Mouse (Mus musculus) MEL (cell line): Measurements from ENCODE around the gene Zic4. TPM values are rescaled to one million over a fixed set of nuclear protein-coding genes. Genes with fewer than 3 reads are reported as not detected.

ENCODE experiments used
- DNase-seq: peaks from one replicate; pipeline ENCODE4 v3.0.0; 2011; ENCODE audit warnings: low read depth, low spot score
- H3K27ac ChIP-seq: 2 replicates; pipeline ENCODE4 v1.5.1; 2012; ENCODE audit warnings: low read depth, mild to moderate bottlenecking, control low read depth, low read length, moderate library complexity; ENCODE audit not compliant: control insufficient read depth
- H3K27me3 ChIP-seq, 2 experiments: fragments of 150-350 bp in 1 of 2; sonication (generic) in 1 of 2; 2 replicates each; pipeline ENCODE4 v1.6.1; 2012; ENCODE audit warnings: low read length in 2 of 2, mild to moderate bottlenecking in 2 of 2, improper control_type of control experiment in 1 of 2, moderate library complexity in 1 of 2; ENCODE audit not compliant: insufficient read depth in 2 of 2, control insufficient read depth in 1 of 2
- H3K36me3 ChIP-seq, 2 experiments: 2 replicates each; pipeline ENCODE4 v1.6.1; 2012 to 2014; ENCODE audit warnings: low read length in 2 of 2, improper control_type of control experiment in 1 of 2, inconsistent platforms in 1 of 2, mild to moderate bottlenecking in 1 of 2; ENCODE audit not compliant: insufficient read depth in 2 of 2, control insufficient read depth in 1 of 2
- H3K4me1 ChIP-seq, 2 experiments: fragments of 150-350 bp in 1 of 2; sonication (generic) in 1 of 2; 2 replicates each; pipeline ENCODE4 v1.6.1; 2012; ENCODE audit warnings: low read length in 2 of 2, improper control_type of control experiment in 1 of 2, mild to moderate bottlenecking in 1 of 2; ENCODE audit not compliant: insufficient read depth in 2 of 2, control insufficient read depth in 1 of 2
- H3K4me3 ChIP-seq, 2 experiments: fragments of 150-350 bp in 1 of 2; sonication (generic) in 1 of 2; 2 replicates each; pipeline ENCODE4 v1.5.1; 2012; ENCODE audit warnings: low read depth in 2 of 2, low read length in 2 of 2, mild to moderate bottlenecking in 2 of 2, moderate library complexity in 2 of 2, control low read depth in 1 of 2, improper control_type of control experiment in 1 of 2; ENCODE audit not compliant: control insufficient read depth in 1 of 2, insufficient read depth in 1 of 2
- H3K79me2 ChIP-seq: 2 replicates; pipeline ENCODE4 v1.6.1; 2012; ENCODE audit warnings: mild to moderate bottlenecking, low read length, moderate library complexity; ENCODE audit not compliant: control insufficient read depth, poor library complexity, insufficient read depth
- H3K9ac ChIP-seq: 2 replicates; pipeline ENCODE4 v1.6.1; 2012; ENCODE audit warnings: low read depth, mild to moderate bottlenecking, control low read depth, low read length, moderate library complexity; ENCODE audit not compliant: control insufficient read depth, poor library complexity, severe bottlenecking
- H3K9me3 ChIP-seq: fragments of 150-350 bp; sonication (generic); replicated peaks from 2 replicates; pipeline ENCODE4 v1.6.1; 2012; ENCODE audit warnings: mild to moderate bottlenecking, low read length, improper control_type of control experiment, moderate library complexity; ENCODE audit not compliant: insufficient read depth
- BHLHE40 ChIP-seq: IDR thresholded peaks from 2 replicates; pipeline ENCODE4 v1.6.1; 2012; ENCODE audit warnings: low read depth, mild to moderate bottlenecking, inconsistent platforms, low read length, improper control_type of control experiment, borderline replicate concordance
- CHD1 ChIP-seq: IDR thresholded peaks from 2 replicates; pipeline ENCODE4 v1.6.1; 2012; ENCODE audit warnings: low read depth, mild to moderate bottlenecking, inconsistent platforms, low read length, improper control_type of control experiment
- CHD2 ChIP-seq: IDR thresholded peaks from 2 replicates; pipeline ENCODE4 v1.6.1; 2011; ENCODE audit warnings: low read length, improper control_type of control experiment
- E2F4 ChIP-seq: IDR thresholded peaks from 2 replicates; pipeline ENCODE4 v1.6.1; 2011; ENCODE audit warnings: low read depth, low read length, improper control_type of control experiment, borderline replicate concordance
- ELF1 ChIP-seq: IDR thresholded peaks from 2 replicates; pipeline ENCODE4 v1.6.1; 2014; ENCODE audit warnings: low read depth, mild to moderate bottlenecking, inconsistent platforms, low read length, improper control_type of control experiment, moderate library complexity
- ETS1 ChIP-seq: IDR thresholded peaks from 2 replicates; pipeline ENCODE4 v1.6.1; 2012; ENCODE audit warnings: low read depth, mild to moderate bottlenecking, inconsistent platforms, low read length, improper control_type of control experiment, moderate library complexity
- GABPA ChIP-seq: IDR thresholded peaks from 2 replicates; pipeline ENCODE4 v1.6.1; 2012; ENCODE audit warnings: low read depth, mild to moderate bottlenecking, inconsistent platforms, low read length, improper control_type of control experiment, moderate library complexity
- GATA1 ChIP-seq: IDR thresholded peaks from 2 replicates; pipeline ENCODE4 v1.6.1; 2011; ENCODE audit warnings: low read depth, low read length, improper control_type of control experiment
- HCFC1 ChIP-seq: IDR thresholded peaks from 2 replicates; pipeline ENCODE4 v1.6.1; 2012; ENCODE audit warnings: low read depth, mild to moderate bottlenecking, inconsistent platforms, low read length, improper control_type of control experiment, moderate library complexity
- JUND ChIP-seq: IDR thresholded peaks from 2 replicates; pipeline ENCODE4 v1.6.1; 2011; ENCODE audit warnings: low read depth, mild to moderate bottlenecking, improper control_type of control experiment, low read length
- MAFK ChIP-seq: IDR thresholded peaks from 2 replicates; pipeline ENCODE4 v1.6.1; 2011; ENCODE audit warnings: low read depth, mild to moderate bottlenecking, low read length, improper control_type of control experiment, borderline replicate concordance
- MEF2A ChIP-seq: IDR thresholded peaks from 2 replicates; pipeline ENCODE4 v1.6.1; 2014; ENCODE audit warnings: low read depth, mild to moderate bottlenecking, inconsistent platforms, low read length, improper control_type of control experiment; ENCODE audit not compliant: poor library complexity, insufficient replicate concordance, severe bottlenecking; ENCODE audit errors: extremely low read depth
- MXI1 ChIP-seq: IDR thresholded peaks from 2 replicates; pipeline ENCODE4 v1.6.1; 2011; ENCODE audit warnings: mild to moderate bottlenecking, low read depth, low read length, improper control_type of control experiment
- MYC ChIP-seq: IDR thresholded peaks from 2 replicates; pipeline ENCODE4 v1.6.1; 2011; ENCODE audit warnings: low read depth, mild to moderate bottlenecking, low read length, improper control_type of control experiment, moderate library complexity
- NELFE ChIP-seq: IDR thresholded peaks from 2 replicates; pipeline ENCODE4 v1.6.1; 2011; ENCODE audit warnings: low read depth, low read length, improper control_type of control experiment
- NRF1 ChIP-seq: IDR thresholded peaks from 2 replicates; pipeline ENCODE4 v1.6.1; 2014; ENCODE audit warnings: low read depth, mild to moderate bottlenecking, inconsistent platforms, low read length, improper control_type of control experiment, moderate library complexity; ENCODE audit not compliant: poor library complexity, insufficient read depth, severe bottlenecking
- POLR2AphosphoS2 ChIP-seq: IDR thresholded peaks from 2 replicates; pipeline ENCODE4 v1.6.1; 2011; ENCODE audit warnings: low read length, improper control_type of control experiment
- RAD21 ChIP-seq: IDR thresholded peaks from 2 replicates; pipeline ENCODE4 v1.6.1; 2011; ENCODE audit warnings: mild to moderate bottlenecking, low read depth, low read length, improper control_type of control experiment
- RCOR1 ChIP-seq: IDR thresholded peaks from 2 replicates; pipeline ENCODE4 v1.6.1; 2012; ENCODE audit warnings: low read depth, mild to moderate bottlenecking, inconsistent platforms, low read length, improper control_type of control experiment
- SMC3 ChIP-seq: IDR thresholded peaks from 2 replicates; pipeline ENCODE4 v1.6.1; 2011; ENCODE audit warnings: low read depth, low read length, improper control_type of control experiment
- TAL1 ChIP-seq: IDR thresholded peaks from 2 replicates; pipeline ENCODE4 v1.6.1; 2012; ENCODE audit warnings: mild to moderate bottlenecking, inconsistent platforms, low read length, moderate library complexity, mixed read lengths
- USF1 ChIP-seq: IDR thresholded peaks from 2 replicates; pipeline ENCODE4 v1.6.1; 2014; ENCODE audit warnings: low read depth, mild to moderate bottlenecking, inconsistent platforms, low read length, improper control_type of control experiment, moderate library complexity
- ZKSCAN1 ChIP-seq: IDR thresholded peaks from 2 replicates; pipeline ENCODE4 v1.6.1; 2012; ENCODE audit warnings: low read depth, mild to moderate bottlenecking, inconsistent platforms, low read length, improper control_type of control experiment, moderate library complexity
- ZMIZ1 ChIP-seq: IDR thresholded peaks from 2 replicates; pipeline ENCODE4 v1.6.1; 2012; ENCODE audit warnings: low read depth, mild to moderate bottlenecking, inconsistent platforms, low read length, improper control_type of control experiment, moderate library complexity
- polyA plus RNA-seq, 2 experiments: library from polyadenylated mRNA; stranded (reverse) in 1 of 2; unstranded in 1 of 2; fragments of >175 nt in 1 of 2; fragments of >200 nt in 1 of 2; gene quantifications; 2 replicates each; pipeline versions ENCODE4 v1.2.1 to v1.2.4; 2012; ENCODE audit warnings: low replicate concordance in 2 of 2, low read depth in 1 of 2; ENCODE audit not compliant: insufficient read length in 2 of 2, insufficient read depth in 1 of 2, missing spikeins in 1 of 2
- total RNA-seq: library from RNA; depleted of rRNA; stranded (reverse); fragments of 300-350 nt; gene quantifications from 2 replicates; pipeline ENCODE4 v1.2.3, GENCODE M21; 2012

The Zic4 gene
- total and polyA plus RNA-seq, 3 experiments = not detected

GRCm38 (mm10) chr9:91348746-91349145, 13.5 kb upstream of the Zic4 start:
- Histone ChIP-seq H3K9ac (no peak overlapping the region), H3K27ac (no peak overlapping the region), H3K4me1 (no peaks in the 10 kb centered on the region), H3K79me2 (no peaks in the 10 kb centered on the region), H3K36me3 (no peaks in the 10 kb centered on the region), H3K4me3 (no peak overlapping the region), H3K9me3 (no peaks in the 10 kb centered on the region), H3K27me3 (no peaks in the 10 kb centered on the region)
- TF ChIP-seq NELFE = no peak
- no peak for TF ChIP-seq CHD2
- TF ChIP-seq HCFC1 = no peak
- no peak for TF ChIP-seq RCOR1
- TF ChIP-seq CHD1 = no peak
- TF ChIP-seq BHLHE40 = no peak
- TF ChIP-seq MEF2A = no peak
- TF ChIP-seq E2F4 = no peak
- TF ChIP-seq GABPA = no peak
- DNase-seq = no peak

- TF ChIP-seq E2F4 (no peak), USF1 (no peak), HCFC1 (no peak), GABPA (no peak), POLR2AphosphoS2 (no peak), CHD1 (no peak), MXI1 (no peak), MEF2A (no peak)
- no peak for DNase-seq
- Histone ChIP-seq H3K79me2 (no peaks in the 10 kb centered on the region), H3K27ac (no peak overlapping the region), H3K27me3 (no peaks in the 10 kb centered on the region), H3K4me3 (no peak overlapping the region), H3K36me3 (no peaks in the 10 kb centered on the region), H3K4me1 (no peaks in the 10 kb centered on the region), H3K9me3 (no peaks in the 10 kb centered on the region), H3K9ac (no peak overlapping the region)
These were observed 11.9 kb upstream of the Zic4 start for GRCm38 (mm10) chr9:91350211-91350791.

- no peaks in the 10 kb centered on the region for H3K9me3 ChIP-seq
- H3K79me2 ChIP-seq = no peaks in the 10 kb centered on the region
- no peak overlapping the region for H3K4me3 ChIP-seq
- H3K27ac ChIP-seq = no peak overlapping the region
- no peak for TF ChIP-seq SMC3
- no peak for TF ChIP-seq ELF1
- no peak for TF ChIP-seq ZKSCAN1
- TF ChIP-seq MAFK = no peak
- TF ChIP-seq USF1 = no peak
- TF ChIP-seq TAL1 = no peak
- no peak for TF ChIP-seq NRF1
- TF ChIP-seq GATA1 = no peak
- TF ChIP-seq MEF2A = no peak
- no peak for TF ChIP-seq GABPA
- no peak for TF ChIP-seq ETS1
- no peak for TF ChIP-seq ZMIZ1
- TF ChIP-seq MYC = no peak
- TF ChIP-seq JUND = no peak
- no peak for TF ChIP-seq RAD21
- H3K36me3 ChIP-seq = no peaks in the 10 kb centered on the region
- H3K9ac ChIP-seq = no peak overlapping the region
- no peak for DNase-seq
- no peaks in the 10 kb centered on the region for H3K4me1 ChIP-seq
- no peaks in the 10 kb centered on the region for H3K27me3 ChIP-seq
These were observed 11.3 kb upstream of the Zic4 start for GRCm38 (mm10) chr9:91350861-91351291.
